Mouse (Mus musculus): ENCODE results near the gene Fbrs. TPM values are rescaled to one million over a fixed set of nuclear protein-coding genes. Genes with fewer than 3 reads are reported as not detected.

The Fbrs gene
- total RNA-seq, 2 experiments from 2014 or later: 28.1 to 125 TPM

DNA sequence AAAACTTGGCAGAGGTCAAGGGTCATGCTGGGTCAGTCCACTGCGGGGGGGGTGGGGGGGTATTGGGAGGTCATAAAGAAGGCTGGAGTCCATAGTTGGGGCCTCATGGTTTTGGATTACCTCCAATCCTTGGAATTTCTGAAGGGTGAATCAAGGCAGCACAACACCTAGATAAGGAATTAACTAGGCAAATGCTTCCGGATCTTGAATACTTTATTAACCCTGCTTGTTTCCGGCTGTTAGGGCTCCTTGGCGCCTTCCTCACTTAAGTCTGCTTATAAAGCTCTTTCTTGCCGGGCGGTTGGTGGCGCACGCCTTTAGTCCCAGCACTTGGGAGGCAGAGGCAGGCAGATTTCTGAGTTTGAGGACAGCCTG lies 34.0 kb downstream of the Fbrs start:
- ATAC-seq (replicated peaks; ENCODE audit: low FRiP score, poor library complexity, severe bottlenecking): no peak

DNA sequence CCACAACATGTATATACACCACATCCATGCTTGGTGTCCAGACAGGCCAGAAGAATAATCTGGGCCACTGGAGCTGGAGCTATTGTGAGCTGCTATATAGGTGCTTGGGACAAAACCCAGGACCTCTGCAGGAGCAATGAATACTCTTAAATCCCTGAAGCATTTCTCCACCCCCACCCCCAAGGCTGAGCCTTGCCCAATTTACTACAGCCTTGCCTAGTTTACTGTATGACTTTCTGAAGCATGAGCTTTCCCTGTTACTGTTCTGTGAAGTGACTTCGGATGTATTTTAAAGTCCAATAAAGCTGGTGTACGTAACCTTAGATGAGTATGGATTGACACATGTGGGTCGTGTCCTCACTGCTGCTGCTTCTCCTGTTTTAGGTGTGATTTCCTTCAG lies 34.8 kb downstream of the Fbrs start:
- no peak for ATAC-seq (replicated peaks; ENCODE audit: low FRiP score, poor library complexity, severe bottlenecking)

DNA sequence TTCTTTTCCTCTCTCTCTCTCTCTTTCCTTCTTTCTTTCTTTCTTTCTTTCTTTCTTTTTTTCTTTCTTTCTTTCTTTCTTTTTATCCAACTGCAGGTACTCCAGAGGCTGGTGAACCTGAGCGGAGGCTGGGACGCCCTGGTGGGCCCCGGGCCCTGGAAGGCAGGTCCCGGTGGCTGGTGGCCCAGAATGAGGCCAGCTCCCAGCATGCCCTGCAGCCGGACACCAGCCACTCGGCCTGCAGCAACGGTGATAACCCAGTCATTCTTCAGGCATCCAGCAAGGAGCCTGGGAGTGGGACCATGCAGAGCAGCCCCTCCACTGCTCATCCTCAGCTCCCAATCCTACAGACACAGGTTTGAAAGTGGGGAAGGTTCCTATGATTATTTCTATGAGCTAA lies 36.8 kb downstream of the Fbrs start:
- no peak for ATAC-seq (replicated peaks; ENCODE audit: low FRiP score, poor library complexity, severe bottlenecking)

DNA sequence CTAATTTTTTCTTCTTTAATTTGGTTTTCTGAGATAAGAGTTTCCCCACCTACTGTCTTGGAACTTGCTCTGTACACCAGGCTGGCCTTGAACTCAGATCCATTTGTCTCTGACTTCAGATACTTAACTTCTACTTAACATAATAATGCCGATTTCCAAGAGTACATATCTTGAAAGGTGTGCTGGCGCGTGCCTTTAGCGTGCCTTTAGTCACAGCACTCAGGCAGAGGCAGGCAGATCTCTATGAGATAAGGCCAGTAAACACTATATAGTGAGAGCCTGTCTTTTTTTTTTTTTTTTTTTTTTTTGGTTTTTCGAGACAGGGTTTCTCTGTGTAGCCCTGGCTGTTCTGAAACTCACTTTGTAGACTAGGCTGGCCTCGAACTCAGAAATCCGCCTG lies 37.3 kb downstream of the Fbrs start:
- ATAC-seq (replicated peaks; ENCODE audit: low FRiP score, poor library complexity, severe bottlenecking): no peak

DNA sequence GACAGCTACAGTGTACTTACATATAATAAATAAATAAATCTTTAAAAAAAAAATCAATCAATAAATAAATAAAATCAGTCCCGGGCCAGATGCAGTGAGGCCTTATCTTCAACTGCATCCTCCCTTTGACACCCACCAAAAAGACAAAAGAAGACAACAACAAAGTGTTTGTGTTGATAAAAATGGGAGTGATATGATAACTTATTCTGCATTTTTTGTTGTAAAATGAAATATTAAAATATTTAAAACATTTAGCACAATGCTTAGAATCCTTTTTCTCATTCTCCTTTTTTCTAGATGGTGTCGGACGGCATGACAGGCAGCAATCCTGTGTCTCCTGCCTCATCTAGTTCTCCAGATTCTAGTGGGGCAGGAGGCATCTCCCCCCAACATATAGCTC lies 40.3 kb downstream of the Fbrs start, which contains the start of gene Gm42715:
Gm42715 (plus strand) TSS at position 301 of the 400 bp plus-strand sequence.
- ATAC-seq (replicated peaks; ENCODE audit: low FRiP score, poor library complexity, severe bottlenecking): no peak

Other genes with a start within 250 kb of the Fbrs start
- gene Zfp553, start 246.1 kb upstream of the Fbrs start, total RNA-seq (2015; ENCODE audit: low replicate concordance): 2.5 and 2.9 TPM in 2 replicates
- 0.77 and 10.0 TPM in 2 replicates for gene Zfp553, start 246.1 kb upstream of the Fbrs start, total RNA-seq (2017; ENCODE audit: low replicate concordance)
- gene Sept1, start 246.1 kb upstream of the Fbrs start, total RNA-seq (2015; ENCODE audit: low replicate concordance): 36.0 and 65.2 TPM in 2 replicates
- 24.0 and 44.4 TPM in 2 replicates for gene Sept1, start 246.1 kb upstream of the Fbrs start, total RNA-seq (2017; ENCODE audit: low replicate concordance)
- 4.0 TPM in 1 of 2 replicates, not detected in the other for gene Zfp771, start 234.9 kb upstream of the Fbrs start, total RNA-seq (2015; ENCODE audit: low replicate concordance)
- gene Zfp771, start 234.9 kb upstream of the Fbrs start, total RNA-seq (2017; ENCODE audit: low replicate concordance): 0.26 TPM in 1 of 2 replicates, not detected in the other
- 12.2 and 21.6 TPM in 2 replicates for gene Dctpp1, start 218.5 kb upstream of the Fbrs start, total RNA-seq (2015; ENCODE audit: low replicate concordance)
- 6.2 and 11.1 TPM in 2 replicates for gene Dctpp1, start 218.5 kb upstream of the Fbrs start, total RNA-seq (2017; ENCODE audit: low replicate concordance)
- 16.8 and 18.0 TPM in 2 replicates for gene Sephs2, start 205.1 kb upstream of the Fbrs start, total RNA-seq (2015; ENCODE audit: low replicate concordance)
- gene Sephs2, start 205.1 kb upstream of the Fbrs start, total RNA-seq (2017; ENCODE audit: low replicate concordance): 25.8 and 29.0 TPM in 2 replicates
- 14.3 and 18.7 TPM in 2 replicates for gene Itgal, start 182.9 kb upstream of the Fbrs start, total RNA-seq (2015; ENCODE audit: low replicate concordance)
- 2.1 and 3.9 TPM in 2 replicates for gene Itgal, start 182.9 kb upstream of the Fbrs start, total RNA-seq (2017; ENCODE audit: low replicate concordance)
- 0.72 TPM in 1 of 2 replicates, not detected in the other for gene Zfp768, start 133.6 kb upstream of the Fbrs start, total RNA-seq (2015; ENCODE audit: low replicate concordance)
- 0.39 and 1.3 TPM in 2 replicates for gene Zfp768, start 133.6 kb upstream of the Fbrs start, total RNA-seq (2017; ENCODE audit: low replicate concordance)
- gene Zfp747, start 103.1 kb upstream of the Fbrs start, total RNA-seq (2015; ENCODE audit: low replicate concordance): 0.42 TPM in 1 of 2 replicates, not detected in the other
- 2.4 TPM in 1 of 2 replicates, not detected in the other for gene Zfp747, start 103.1 kb upstream of the Fbrs start, total RNA-seq (2017; ENCODE audit: low replicate concordance)
- 1.1 TPM in 1 of 2 replicates, not detected in the other for gene 9130019O22Rik, start 92.0 kb upstream of the Fbrs start, total RNA-seq (2015; ENCODE audit: low replicate concordance)
- gene 9130019O22Rik, start 92.0 kb upstream of the Fbrs start, total RNA-seq (2017; ENCODE audit: low replicate concordance): 0.26 TPM in 1 of 2 replicates, not detected in the other
- gene E430018J23Rik, start 85.6 kb upstream of the Fbrs start, total RNA-seq (2015; ENCODE audit: low replicate concordance): not detected in 2 replicates
- not detected in 2 replicates for gene E430018J23Rik, start 85.6 kb upstream of the Fbrs start, total RNA-seq (2017; ENCODE audit: low replicate concordance)
- 1.4 TPM in 1 of 2 replicates, not detected in the other for gene Zfp764, start 72.4 kb upstream of the Fbrs start, total RNA-seq (2015; ENCODE audit: low replicate concordance)
- gene Zfp764, start 72.4 kb upstream of the Fbrs start, total RNA-seq (2017; ENCODE audit: low replicate concordance): 1.4 TPM in 1 of 2 replicates, not detected in the other
- gene Zfp688, start 57.1 kb upstream of the Fbrs start, total RNA-seq (2015; ENCODE audit: low replicate concordance): 5.0 and 20.9 TPM in 2 replicates
- 5.0 and 6.7 TPM in 2 replicates for gene Zfp688, start 57.1 kb upstream of the Fbrs start, total RNA-seq (2017; ENCODE audit: low replicate concordance)
- 3.2 and 3.8 TPM in 2 replicates for gene Zfp689, start 30.0 kb upstream of the Fbrs start, total RNA-seq (2015; ENCODE audit: low replicate concordance)
- gene Zfp689, start 30.0 kb upstream of the Fbrs start, total RNA-seq (2017; ENCODE audit: low replicate concordance): 3.1 and 6.1 TPM in 2 replicates
- 147 and 172 TPM in 2 replicates for gene Prr14, start 19.6 kb upstream of the Fbrs start, total RNA-seq (2015; ENCODE audit: low replicate concordance)
- 31.9 and 84.3 TPM in 2 replicates for gene Prr14, start 19.6 kb upstream of the Fbrs start, total RNA-seq (2017; ENCODE audit: low replicate concordance)
- gene Srcap, start 32.8 kb downstream of the Fbrs start, total RNA-seq (2015; ENCODE audit: low replicate concordance): 80.4 and 99.3 TPM in 2 replicates
- gene Srcap, start 32.8 kb downstream of the Fbrs start, total RNA-seq (2017; ENCODE audit: low replicate concordance): 77.0 and 90.5 TPM in 2 replicates
- 58.7 and 63.1 TPM in 2 replicates for gene Gm42715, start 40.4 kb downstream of the Fbrs start, total RNA-seq (2015; ENCODE audit: low replicate concordance)
- gene Gm42715, start 40.4 kb downstream of the Fbrs start, total RNA-seq (2017; ENCODE audit: low replicate concordance): 25.4 and 45.8 TPM in 2 replicates
- 6.5 TPM in 1 of 2 replicates, not detected in the other for gene Tmem265, start 82.2 kb downstream of the Fbrs start, total RNA-seq (2015; ENCODE audit: low replicate concordance)
- gene Tmem265, start 82.2 kb downstream of the Fbrs start, total RNA-seq (2017; ENCODE audit: low replicate concordance): 1.3 TPM in 1 of 2 replicates, not detected in the other
- 58.7 and 76.0 TPM in 2 replicates for gene Phkg2, start 94.1 kb downstream of the Fbrs start, total RNA-seq (2015; ENCODE audit: low replicate concordance)
- gene Phkg2, start 94.1 kb downstream of the Fbrs start, total RNA-seq (2017; ENCODE audit: low replicate concordance): 27.9 and 44.7 TPM in 2 replicates
- 21.8 and 32.1 TPM in 2 replicates for gene Ccdc189, start 109.4 kb downstream of the Fbrs start, total RNA-seq (2015; ENCODE audit: low replicate concordance)
- 26.7 and 41.9 TPM in 2 replicates for gene Ccdc189, start 109.4 kb downstream of the Fbrs start, total RNA-seq (2017; ENCODE audit: low replicate concordance)
- gene Rnf40, start 109.6 kb downstream of the Fbrs start, total RNA-seq (2015; ENCODE audit: low replicate concordance): 22.0 and 49.9 TPM in 2 replicates
- 60.3 and 108 TPM in 2 replicates for gene Rnf40, start 109.6 kb downstream of the Fbrs start, total RNA-seq (2017; ENCODE audit: low replicate concordance)
- gene Zfp629, start 136.6 kb downstream of the Fbrs start, total RNA-seq (2015; ENCODE audit: low replicate concordance): 2.2 and 5.4 TPM in 2 replicates
- gene Zfp629, start 136.6 kb downstream of the Fbrs start, total RNA-seq (2017; ENCODE audit: low replicate concordance): 0.38 and 1.3 TPM in 2 replicates
- gene Bcl7c, start 229.7 kb downstream of the Fbrs start, total RNA-seq (2015; ENCODE audit: low replicate concordance): 4.0 and 9.6 TPM in 2 replicates
- 2.6 and 12.7 TPM in 2 replicates for gene Bcl7c, start 229.7 kb downstream of the Fbrs start, total RNA-seq (2017; ENCODE audit: low replicate concordance)
- gene Ctf1, start 233.5 kb downstream of the Fbrs start, total RNA-seq (2015; ENCODE audit: low replicate concordance): not detected in 2 replicates
- not detected in 2 replicates for gene Ctf1, start 233.5 kb downstream of the Fbrs start, total RNA-seq (2017; ENCODE audit: low replicate concordance)